Mouse (Mus musculus): ENCODE measurements around the gene Zfp600. TPM values are rescaled to one million over a fixed set of nuclear protein-coding genes. Genes with fewer than 3 reads are reported as not detected.

Gene Zfp600
- polyA plus RNA-seq (2017; shearing (Covaris generic)) = not detected

GRCm38 (mm10) chr4:146156524-146156923 is at the start of gene Zfp600:
TSS of gene Zfp600 (plus strand) at chr4:146156824.

Other genes with a start within 250 kb of the Zfp600 start
- gene Zfp987, start 59.5 kb upstream of the Zfp600 start, polyA plus RNA-seq (2017; shearing (Covaris generic)) = 1 to 10 TPM; 1.7 to 3.3 TPM